Mouse (Mus musculus) forebrain, embryonic 13.5 days (tissue): ENCODE results near the gene Ntrk3. TPM values are rescaled to one million over a fixed set of nuclear protein-coding genes. Genes with fewer than 3 reads are reported as not detected.

Source experiments
- ATAC-seq: fragments of 200-750 bp; cut with Nextera tagmentation; 2 replicates; pipeline ENCODE4 v1.8.0; 2017
- H3K27ac ChIP-seq: fragments of 300-500 bp; sonication (generic); 2 replicates; pipeline ENCODE4 v1.5.1; 2015; ENCODE audit warnings: inconsistent platforms, mild to moderate bottlenecking, moderate library complexity
- H3K27me3 ChIP-seq: fragments of 300-500 bp; sonication (generic); 2 replicates; pipeline ENCODE4 v1.6.1; 2015; ENCODE audit warnings: mild to moderate bottlenecking, inconsistent platforms
- H3K36me3 ChIP-seq: fragments of 300-500 bp; sonication (generic); 2 replicates; pipeline ENCODE4 v1.6.1; 2015; ENCODE audit warnings: mild to moderate bottlenecking, inconsistent platforms; ENCODE audit not compliant: poor library complexity, severe bottlenecking
- H3K4me1 ChIP-seq: fragments of 300-500 bp; sonication (generic); 2 replicates; pipeline ENCODE4 v1.6.1; 2015; ENCODE audit warnings: inconsistent platforms
- H3K4me2 ChIP-seq: fragments of 300-500 bp; sonication (generic); 2 replicates; pipeline ENCODE4 v1.6.1; 2015; ENCODE audit warnings: inconsistent platforms, mild to moderate bottlenecking, moderate library complexity
- H3K4me3 ChIP-seq: fragments of 300-500 bp; sonication (generic); 2 replicates; pipeline ENCODE4 v1.5.1; 2015; ENCODE audit warnings: mild to moderate bottlenecking, inconsistent platforms
- H3K9ac ChIP-seq: fragments of 300-500 bp; sonication (generic); 2 replicates; pipeline ENCODE4 v1.6.1; 2015; ENCODE audit warnings: mild to moderate bottlenecking, inconsistent platforms
- H3K9me3 ChIP-seq: fragments of 300-500 bp; sonication (generic); replicated peaks from 2 replicates; pipeline ENCODE4 v1.6.1; 2016; ENCODE audit warnings: inconsistent platforms
- WGBS: fragments of 180-500 bp; shearing (Covaris S2); methylation state at CpG from one replicate; pipeline ENCODE4 v1.1.7; 2015; 5-methylcytosine and 5-hydroxymethylcytosine counted together
- polyA plus RNA-seq: library from polyadenylated mRNA; unstranded; fragments of >200 nt; fragmentation: Nextera tagmentation; extraction: Ambion mirVana; gene quantifications from 2 replicates; pipeline ENCODE4 v1.2.1, GENCODE M21; 2015

Ntrk3 gene
- polyA plus RNA-seq, 1 experiment from 2014 or later: 16.6 TPM

GRCm38 (mm10) chr7:78528008-78528407 is 209.8 kb downstream of the Ntrk3 start:
- Histone ChIP-seq H3K27ac (no peak overlapping the region), H3K9ac (no peak overlapping the region), H3K9me3 (no peaks in the 10 kb centered on the region), H3K36me3 (no peaks in the 10 kb centered on the region), H3K4me1 (peaks cover 13% of the 10 kb centered on the region), H3K4me3 (no peak overlapping the region), H3K4me2 (no peak overlapping the region), H3K27me3 (no peaks in the 10 kb centered on the region)
- no peak for ATAC-seq
- 82% methylated on average over 3 of the region's 3 CpGs for WGBS

- H3K36me3 ChIP-seq: no peaks in the 10 kb centered on the region
- no peak overlapping the region for H3K9ac ChIP-seq
- H3K27me3 ChIP-seq: no peaks in the 10 kb centered on the region
- no peak overlapping the region for H3K4me3 ChIP-seq
- H3K9me3 ChIP-seq: no peaks in the 10 kb centered on the region
- 66% methylated on average over 4 of the region's 4 CpGs for WGBS
- H3K4me1 ChIP-seq: peaks cover 13% of the 10 kb centered on the region
- H3K4me2 ChIP-seq: no peak overlapping the region
- no peak overlapping the region for H3K27ac ChIP-seq
- no peak for ATAC-seq
Observed at GRCm38 (mm10) chr7:78527564-78527963, 210.2 kb downstream of the Ntrk3 start.

GRCm38 (mm10) chr7:78520243-78520927 is 217.4 kb downstream of the Ntrk3 start:
- 95% methylated on average over 9 of the region's 9 CpGs for WGBS
- H3K4me1 ChIP-seq: peaks cover 7% of the 10 kb centered on the region; the same call in 1 of the 2 replicates
- peaks cover 19% of the 10 kb centered on the region for H3K36me3 ChIP-seq
- H3K27me3 ChIP-seq: no peaks in the 10 kb centered on the region
- no peak overlapping the region for H3K4me2 ChIP-seq
- H3K4me3 ChIP-seq: no peak overlapping the region
- H3K9ac ChIP-seq: no peak overlapping the region
- no peaks in the 10 kb centered on the region for H3K9me3 ChIP-seq
- H3K27ac ChIP-seq: no peak overlapping the region
- ATAC-seq: no peak

GRCm38 (mm10) chr7:78519689-78520088 is 218.1 kb downstream of the Ntrk3 start:
- Histone ChIP-seq H3K9me3 (no peaks in the 10 kb centered on the region), H3K4me2 (no peak overlapping the region), H3K9ac (no peak overlapping the region), H3K27ac (no peak overlapping the region), H3K27me3 (no peaks in the 10 kb centered on the region), H3K4me3 (no peak overlapping the region), H3K4me1 (peaks cover 3% of the 10 kb centered on the region; the same call in 1 of the 2 replicates), H3K36me3 (peaks cover 26% of the 10 kb centered on the region)
- WGBS: 92% methylated on average over 3 of the region's 3 CpGs
- no peak for ATAC-seq

GRCm38 (mm10) chr7:78518760-78519363 is 218.9 kb downstream of the Ntrk3 start:
- Histone ChIP-seq H3K9ac (no peak overlapping the region), H3K27ac (no peak overlapping the region), H3K27me3 (no peaks in the 10 kb centered on the region), H3K4me1 (no peaks in the 10 kb centered on the region), H3K4me3 (no peak overlapping the region), H3K4me2 (no peak overlapping the region), H3K36me3 (peaks cover 32% of the 10 kb centered on the region), H3K9me3 (no peaks in the 10 kb centered on the region)
- 87% methylated on average over 5 of the region's 5 CpGs for WGBS
- 0 out of 2 replicates have a peak, but pooled peaks have one; percentile 36 for ATAC-seq

- no peak overlapping the region for H3K27ac ChIP-seq
- H3K36me3 ChIP-seq: peaks cover 41% of the 10 kb centered on the region
- H3K4me3 ChIP-seq: no peak overlapping the region
- H3K4me2 ChIP-seq: no peak overlapping the region
- no peak for ATAC-seq
- WGBS: 87% methylated on average over 7 of the region's 7 CpGs
- no peaks in the 10 kb centered on the region for H3K27me3 ChIP-seq
- no peak overlapping the region for H3K9ac ChIP-seq
- no peaks in the 10 kb centered on the region for H3K4me1 ChIP-seq
- no peaks in the 10 kb centered on the region for H3K9me3 ChIP-seq
Observed at GRCm38 (mm10) chr7:78515042-78515609, 222.7 kb downstream of the Ntrk3 start.

- WGBS: 67% methylated on average over 2 of the region's 2 CpGs
- Histone ChIP-seq H3K27ac (no peak overlapping the region), H3K4me1 (no peaks in the 10 kb centered on the region), H3K4me3 (no peak overlapping the region), H3K9me3 (no peaks in the 10 kb centered on the region), H3K27me3 (no peaks in the 10 kb centered on the region), H3K4me2 (no peak overlapping the region), H3K36me3 (0 out of 2 replicates have a peak, but pooled peaks cover 10% of the 10 kb centered on the region), H3K9ac (no peak overlapping the region)
- ATAC-seq: no peak
Observed at GRCm38 (mm10) chr7:78507032-78507611, 230.7 kb downstream of the Ntrk3 start.

GRCm38 (mm10) chr7:78500863-78501262 is 236.9 kb downstream of the Ntrk3 start:
- ATAC-seq: no peak
- no peaks in the 10 kb centered on the region for H3K27me3 ChIP-seq
- no peak overlapping the region for H3K9ac ChIP-seq
- H3K4me2 ChIP-seq: no peak overlapping the region
- no peak overlapping the region for H3K4me3 ChIP-seq
- H3K9me3 ChIP-seq: no peaks in the 10 kb centered on the region
- 92% methylated on average over 5 of the region's 5 CpGs for WGBS
- H3K4me1 ChIP-seq: no peaks in the 10 kb centered on the region
- 0 out of 2 replicates have a peak, but pooled peaks cover 4% of the 10 kb centered on the region for H3K36me3 ChIP-seq
- no peak overlapping the region for H3K27ac ChIP-seq

- Histone ChIP-seq H3K9ac (no peak overlapping the region), H3K27me3 (no peaks in the 10 kb centered on the region), H3K4me1 (no peaks in the 10 kb centered on the region), H3K4me2 (no peak overlapping the region), H3K4me3 (no peak overlapping the region), H3K36me3 (peaks cover 7% of the 10 kb centered on the region; the same call in 1 of the 2 replicates), H3K9me3 (no peaks in the 10 kb centered on the region), H3K27ac (no peak overlapping the region)
- ATAC-seq: no peak
- 80% methylated on average over 1 of the region's 1 CpGs for WGBS
Observed at GRCm38 (mm10) chr7:78499970-78500369, 237.8 kb downstream of the Ntrk3 start.

GRCm38 (mm10) chr7:78498356-78498755 is 239.5 kb downstream of the Ntrk3 start:
- 87% methylated on average over 4 of the region's 4 CpGs for WGBS
- no peak overlapping the region for H3K27ac ChIP-seq
- H3K4me3 ChIP-seq: no peak overlapping the region

GRCm38 (mm10) chr7:78497819-78498218 is 240.0 kb downstream of the Ntrk3 start:
- Histone ChIP-seq H3K4me2 (no peak overlapping the region), H3K27ac (no peak overlapping the region), H3K4me3 (no peak overlapping the region), H3K27me3 (no peaks in the 10 kb centered on the region), H3K4me1 (no peaks in the 10 kb centered on the region), H3K9me3 (no peaks in the 10 kb centered on the region), H3K36me3 (peaks cover 9% of the 10 kb centered on the region; the same call in 1 of the 2 replicates), H3K9ac (no peak overlapping the region)
- 50% methylated on average over 7 of the region's 7 CpGs for WGBS
- no peak for ATAC-seq

More at GRCm38 (mm10) chr7:78498356-78498755, 239.5 kb downstream of the Ntrk3 start:
- ATAC-seq: no peak
- H3K36me3 ChIP-seq: peaks cover 9% of the 10 kb centered on the region; the same call in 1 of the 2 replicates
- H3K9me3 ChIP-seq: no peaks in the 10 kb centered on the region
- H3K9ac ChIP-seq: no peak overlapping the region
- no peaks in the 10 kb centered on the region for H3K4me1 ChIP-seq
- no peaks in the 10 kb centered on the region for H3K27me3 ChIP-seq
- H3K4me2 ChIP-seq: no peak overlapping the region

- H3K36me3 ChIP-seq: peaks cover 10% of the 10 kb centered on the region; the same call in 1 of the 2 replicates
- no peaks in the 10 kb centered on the region for H3K9me3 ChIP-seq
Observed at GRCm38 (mm10) chr7:78493591-78493990, 244.2 kb downstream of the Ntrk3 start.

More at GRCm38 (mm10) chr7:78493591-78493990, 244.2 kb downstream of the Ntrk3 start:
- no peak overlapping the region for H3K4me3 ChIP-seq
- H3K4me2 ChIP-seq: no peak overlapping the region
- ATAC-seq: peak; percentile 23; the same call in 1 of the 2 replicates
- H3K9ac ChIP-seq: no peak overlapping the region
- no peak overlapping the region for H3K27ac ChIP-seq
- no peaks in the 10 kb centered on the region for H3K27me3 ChIP-seq
- no peaks in the 10 kb centered on the region for H3K4me1 ChIP-seq
- 88% methylated on average over 7 of the region's 7 CpGs for WGBS
